Mouse (Mus musculus): ENCODE results near the gene Ubxn1.
"Not testable (repeated sequence)": the region's sequence is repeated elsewhere in the genome, so short reads cannot be mapped to it uniquely, and the experiment has no call there.

Ubxn1 gene

GRCm38 (mm10) chr19:8850402-8850901, 20.8 kb upstream of the Ubxn1 start, which contains the start of gene Lrrn4cl:
Gene Lrrn4cl, plus strand, starts transcription at chr19:8850768.
- peaks cover 61% of the 10 kb centered on the region for H3K4me1 ChIP-seq (replicated peaks; ENCODE audit: low read depth, low read length)
- TF ChIP-seq CTCF (conservative IDR thresholded peaks at IDR 0.05; ENCODE audit: low read length), result no peak
- TF ChIP-seq POU5F1 (IDR thresholded peaks at IDR 0.05; ENCODE audit: borderline replicate concordance, low read length), result no peak
- no peak for TF ChIP-seq NANOG (IDR thresholded peaks at IDR 0.05; ENCODE audit: borderline replicate concordance, low read length)
- H3K9me3 ChIP-seq (ENCODE audit: low read length), result no peaks in the 10 kb centered on the region
- H3K36me3 ChIP-seq (ENCODE audit: insufficient read depth, low read length), result peaks cover 33% of the 10 kb centered on the region
- H3K4me3 ChIP-seq (replicated peaks; ENCODE audit: low read length), result peak within 1 kb of the TSS; percentile 76
- no peaks in the 10 kb centered on the region for H3K27me3 ChIP-seq (ENCODE audit: insufficient read depth, low read length)

DNA sequence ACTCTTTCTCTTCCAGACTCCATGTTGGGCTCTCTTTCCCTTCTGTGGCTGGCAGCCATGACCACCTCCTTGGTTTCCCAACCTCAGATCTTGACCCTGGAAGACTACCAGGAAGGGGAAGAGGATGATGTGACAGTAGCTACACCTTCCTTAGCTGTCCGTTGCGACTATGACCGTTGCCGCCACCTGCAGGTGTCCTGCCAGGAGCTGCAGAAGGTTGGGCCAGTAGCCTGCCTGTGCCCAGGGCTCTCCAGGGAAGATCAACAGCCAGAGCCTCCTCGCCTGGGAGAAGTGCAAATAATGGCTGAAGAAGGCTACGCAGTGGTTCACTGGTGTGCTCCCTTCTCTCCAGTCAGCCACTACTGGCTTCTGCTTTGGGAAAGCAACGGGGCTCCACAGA, 19.7 kb upstream of the Ubxn1 start:
- TF ChIP-seq NANOG (IDR thresholded peaks at IDR 0.05; ENCODE audit: borderline replicate concordance, low read length) (no peak), POU5F1 (IDR thresholded peaks at IDR 0.05; ENCODE audit: borderline replicate concordance, low read length) (no peak), CTCF (conservative IDR thresholded peaks at IDR 0.05; ENCODE audit: low read length) (peak; percentile 10; the same call in 1 of the 2 replicates)
- Histone ChIP-seq H3K4me3 (replicated peaks; ENCODE audit: low read length) (peak overlapping the region; percentile 76), H3K36me3 (ENCODE audit: insufficient read depth, low read length) (peaks cover 22% of the 10 kb centered on the region), H3K9me3 (ENCODE audit: low read length) (no peaks in the 10 kb centered on the region), H3K4me1 (replicated peaks; ENCODE audit: low read depth, low read length) (peaks cover 58% of the 10 kb centered on the region), H3K27me3 (ENCODE audit: insufficient read depth, low read length) (no peaks in the 10 kb centered on the region)

DNA sequence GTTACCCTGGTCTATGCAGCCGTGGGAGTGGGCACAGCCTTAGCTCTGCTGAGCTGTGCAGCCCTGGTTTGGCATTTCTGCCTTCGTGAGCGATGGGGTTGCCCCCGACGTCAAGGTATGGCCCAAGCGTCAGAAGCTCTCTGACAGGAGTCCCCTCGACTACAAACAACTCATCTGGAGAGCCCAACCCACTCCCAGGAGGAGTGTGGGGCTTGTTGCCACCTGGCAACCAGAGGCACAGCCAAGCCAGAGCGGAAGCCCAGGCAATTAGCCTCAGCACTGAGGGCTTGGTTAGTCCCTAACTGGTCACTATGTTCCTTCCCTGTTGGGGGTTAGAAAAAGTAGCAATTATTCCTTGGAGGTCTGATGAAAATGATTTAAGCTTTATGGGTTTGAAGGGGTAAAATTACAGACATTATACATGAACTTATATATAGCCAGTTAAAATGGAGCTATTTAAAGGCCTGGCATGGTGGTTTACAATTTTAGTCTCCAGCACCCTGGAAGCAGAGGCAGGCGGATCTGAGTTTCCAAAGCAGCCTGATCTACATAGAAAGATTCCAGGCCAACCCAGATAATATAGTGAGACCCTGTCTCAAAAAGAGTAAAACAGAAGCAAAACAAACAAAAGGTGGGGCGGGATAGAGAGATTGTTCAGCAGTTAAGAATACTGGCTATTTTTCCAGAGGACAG, 18.9 kb upstream of the Ubxn1 start:
- TF ChIP-seq POU5F1 (IDR thresholded peaks at IDR 0.05; ENCODE audit: borderline replicate concordance, low read length) (no peak), NANOG (IDR thresholded peaks at IDR 0.05; ENCODE audit: borderline replicate concordance, low read length) (no peak), CTCF (conservative IDR thresholded peaks at IDR 0.05; ENCODE audit: low read length) (no peak)
- H3K9me3 ChIP-seq (ENCODE audit: low read length), result no peaks in the 10 kb centered on the region
- peaks cover 14% of the 10 kb centered on the region for H3K36me3 ChIP-seq (ENCODE audit: insufficient read depth, low read length)
- H3K4me1 ChIP-seq (replicated peaks; ENCODE audit: low read depth, low read length), result peaks cover 50% of the 10 kb centered on the region
- H3K27me3 ChIP-seq (ENCODE audit: insufficient read depth, low read length), result no peaks in the 10 kb centered on the region
- peak overlapping the region; percentile 76 for H3K4me3 ChIP-seq (replicated peaks; ENCODE audit: low read length)

DNA sequence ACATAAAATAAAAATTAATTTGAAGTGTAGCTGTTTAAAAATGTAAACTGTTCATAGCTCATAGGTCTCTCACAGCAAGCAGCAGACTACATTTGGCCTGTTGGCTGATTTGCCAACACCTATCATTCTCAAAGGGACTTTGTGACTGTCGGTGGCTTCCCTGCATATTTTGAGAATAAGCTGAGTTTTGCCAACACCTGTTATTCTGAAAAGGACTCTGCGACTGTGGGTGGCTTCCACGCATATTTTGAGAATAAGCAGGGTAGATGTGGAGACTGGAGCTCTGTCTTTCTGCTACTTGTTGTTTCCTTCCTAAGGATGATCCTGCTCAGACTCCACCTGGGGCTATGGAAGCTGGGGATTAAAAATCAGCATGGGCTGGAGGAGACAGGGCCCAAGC, 18.2 kb upstream of the Ubxn1 start:
- H3K4me1 ChIP-seq (replicated peaks; ENCODE audit: low read depth, low read length), result peaks cover 43% of the 10 kb centered on the region
- no peak for TF ChIP-seq POU5F1 (IDR thresholded peaks at IDR 0.05; ENCODE audit: borderline replicate concordance, low read length)
- no peak for TF ChIP-seq NANOG (IDR thresholded peaks at IDR 0.05; ENCODE audit: borderline replicate concordance, low read length)
- TF ChIP-seq CTCF (conservative IDR thresholded peaks at IDR 0.05; ENCODE audit: low read length), result no peak
- no peaks in the 10 kb centered on the region for H3K27me3 ChIP-seq (ENCODE audit: insufficient read depth, low read length)
- H3K9me3 ChIP-seq (ENCODE audit: low read length), result no peaks in the 10 kb centered on the region
- H3K4me3 ChIP-seq (replicated peaks; ENCODE audit: low read length), result no peak overlapping the region
- peaks cover 8% of the 10 kb centered on the region for H3K36me3 ChIP-seq (ENCODE audit: insufficient read depth, low read length)

DNA sequence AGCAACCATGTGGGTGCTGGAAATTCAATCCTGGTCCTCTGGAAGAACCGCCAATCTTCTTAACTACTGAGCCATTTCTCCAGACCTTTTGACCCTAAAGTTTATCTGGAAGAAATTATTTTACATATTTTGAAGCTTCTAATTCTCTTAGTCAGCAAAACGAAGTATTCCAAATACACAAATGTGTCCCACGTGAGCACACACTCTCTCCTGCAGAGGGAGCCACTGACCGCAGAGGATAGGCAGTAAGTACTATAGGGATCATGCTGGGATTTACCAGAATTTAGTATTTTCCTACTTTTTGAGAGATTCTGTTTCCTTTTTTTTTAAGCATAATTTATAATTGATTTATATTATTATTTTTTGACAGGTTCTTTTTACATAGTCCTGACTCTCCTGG, 13.6 kb upstream of the Ubxn1 start:
- Histone ChIP-seq H3K4me1 (replicated peaks; ENCODE audit: low read depth, low read length) (peaks cover 1% of the 10 kb centered on the region), H3K9me3 (ENCODE audit: low read length) (no peaks in the 10 kb centered on the region), H3K4me3 (replicated peaks; ENCODE audit: low read length) (no peak overlapping the region), H3K36me3 (ENCODE audit: insufficient read depth, low read length) (no peaks in the 10 kb centered on the region), H3K27me3 (ENCODE audit: insufficient read depth, low read length) (no peaks in the 10 kb centered on the region)
- peak; percentile 79 for TF ChIP-seq CTCF (conservative IDR thresholded peaks at IDR 0.05; ENCODE audit: low read length)
- TF ChIP-seq NANOG (IDR thresholded peaks at IDR 0.05; ENCODE audit: borderline replicate concordance, low read length), result no peak

- H3K36me3 ChIP-seq (ENCODE audit: insufficient read depth, low read length), result no peaks in the 10 kb centered on the region
- H3K4me3 ChIP-seq (replicated peaks; ENCODE audit: low read length), result no peak overlapping the region
- no peaks in the 10 kb centered on the region for H3K27me3 ChIP-seq (ENCODE audit: insufficient read depth, low read length)
- TF ChIP-seq CTCF (conservative IDR thresholded peaks at IDR 0.05; ENCODE audit: low read length) (peak; percentile 29), NANOG (IDR thresholded peaks at IDR 0.05; ENCODE audit: borderline replicate concordance, low read length) (no peak), POU5F1 (IDR thresholded peaks at IDR 0.05; ENCODE audit: borderline replicate concordance, low read length) (no peak)
- no peaks in the 10 kb centered on the region for H3K4me1 ChIP-seq (replicated peaks; ENCODE audit: low read depth, low read length)
- H3K9me3 ChIP-seq (ENCODE audit: low read length), result no peaks in the 10 kb centered on the region
Observed at GRCm38 (mm10) chr19:8859018-8859417, 12.3 kb upstream of the Ubxn1 start.

GRCm38 (mm10) chr19:8864265-8864664, 7.0 kb upstream of the Ubxn1 start:
- TF ChIP-seq CTCF (conservative IDR thresholded peaks at IDR 0.05; ENCODE audit: low read length), result 0 out of 2 replicates have a peak, but pooled peaks have one; percentile 9
- TF ChIP-seq NANOG (IDR thresholded peaks at IDR 0.05; ENCODE audit: borderline replicate concordance, low read length), result no peak
- Histone ChIP-seq H3K4me1 (replicated peaks; ENCODE audit: low read depth, low read length) (peaks cover 4% of the 10 kb centered on the region; the same call in 1 of the 2 replicates), H3K27me3 (ENCODE audit: insufficient read depth, low read length) (no peaks in the 10 kb centered on the region), H3K9me3 (ENCODE audit: low read length) (no peaks in the 10 kb centered on the region), H3K4me3 (replicated peaks; ENCODE audit: low read length) (no peak overlapping the region), H3K36me3 (ENCODE audit: insufficient read depth, low read length) (no peaks in the 10 kb centered on the region)

- H3K27me3 ChIP-seq (ENCODE audit: insufficient read depth, low read length); H3K9me3 ChIP-seq (ENCODE audit: low read length): not testable (repeated sequence)
- H3K4me3 ChIP-seq (replicated peaks; ENCODE audit: low read length), result peak overlapping the region; percentile 100
- peaks cover 45% of the 10 kb centered on the region for H3K4me1 ChIP-seq (replicated peaks; ENCODE audit: low read depth, low read length)
- H3K36me3 ChIP-seq (ENCODE audit: insufficient read depth, low read length), result peaks cover 34% of the 10 kb centered on the region
Observed at GRCm38 (mm10) chr19:8870381-8870780, 915 bp upstream of the Ubxn1 start.

DNA sequence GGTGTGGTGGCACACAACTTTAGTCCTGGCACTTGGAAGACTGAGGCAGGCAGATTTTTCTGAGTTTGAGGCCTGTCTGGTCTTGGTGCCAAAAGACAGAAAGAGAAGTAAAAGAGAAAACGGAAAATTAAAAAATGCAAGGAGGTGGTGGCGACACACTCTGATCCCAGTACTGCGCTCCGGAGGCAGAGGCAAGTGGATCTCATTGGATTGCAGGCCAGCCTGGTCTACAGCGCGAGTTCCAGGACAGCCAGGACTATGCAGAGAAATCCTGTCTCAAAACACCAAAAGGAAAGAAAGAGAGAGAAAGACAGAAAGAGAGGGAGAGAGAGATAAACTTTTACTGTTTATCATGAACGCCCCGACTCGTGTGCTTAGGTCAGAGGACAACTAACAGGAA, 458 bp upstream of the Ubxn1 start:
- no peak for TF ChIP-seq CTCF (conservative IDR thresholded peaks at IDR 0.05; ENCODE audit: low read length)
- TF ChIP-seq NANOG (IDR thresholded peaks at IDR 0.05; ENCODE audit: borderline replicate concordance, low read length), result no peak
- no peak for TF ChIP-seq POU5F1 (IDR thresholded peaks at IDR 0.05; ENCODE audit: borderline replicate concordance, low read length)
- peaks cover 46% of the 10 kb centered on the region for H3K4me1 ChIP-seq (replicated peaks; ENCODE audit: low read depth, low read length)
- H3K36me3 ChIP-seq (ENCODE audit: insufficient read depth, low read length), result peaks cover 38% of the 10 kb centered on the region
- H3K27me3 ChIP-seq (ENCODE audit: insufficient read depth, low read length), result no peaks in the 10 kb centered on the region
- H3K9me3 ChIP-seq (ENCODE audit: low read length), result no peaks in the 10 kb centered on the region
- peak overlapping the region; percentile 100 for H3K4me3 ChIP-seq (replicated peaks; ENCODE audit: low read length)
